Mouse (Mus musculus) G1E (cell line): ENCODE measurements around the gene Fgfr2.

Experiments
- CTCF ChIP-seq: IDR thresholded peaks from 2 replicates; pipeline ENCODE4 v1.5.1; 2012; ENCODE audit warnings: low read depth, low read length, inconsistent platforms, mixed read lengths
- GATA2 ChIP-seq: IDR thresholded peaks from 2 replicates; pipeline ENCODE4 v1.6.1; 2012; ENCODE audit warnings: low read depth, low read length, inconsistent platforms, borderline replicate concordance

DNA sequence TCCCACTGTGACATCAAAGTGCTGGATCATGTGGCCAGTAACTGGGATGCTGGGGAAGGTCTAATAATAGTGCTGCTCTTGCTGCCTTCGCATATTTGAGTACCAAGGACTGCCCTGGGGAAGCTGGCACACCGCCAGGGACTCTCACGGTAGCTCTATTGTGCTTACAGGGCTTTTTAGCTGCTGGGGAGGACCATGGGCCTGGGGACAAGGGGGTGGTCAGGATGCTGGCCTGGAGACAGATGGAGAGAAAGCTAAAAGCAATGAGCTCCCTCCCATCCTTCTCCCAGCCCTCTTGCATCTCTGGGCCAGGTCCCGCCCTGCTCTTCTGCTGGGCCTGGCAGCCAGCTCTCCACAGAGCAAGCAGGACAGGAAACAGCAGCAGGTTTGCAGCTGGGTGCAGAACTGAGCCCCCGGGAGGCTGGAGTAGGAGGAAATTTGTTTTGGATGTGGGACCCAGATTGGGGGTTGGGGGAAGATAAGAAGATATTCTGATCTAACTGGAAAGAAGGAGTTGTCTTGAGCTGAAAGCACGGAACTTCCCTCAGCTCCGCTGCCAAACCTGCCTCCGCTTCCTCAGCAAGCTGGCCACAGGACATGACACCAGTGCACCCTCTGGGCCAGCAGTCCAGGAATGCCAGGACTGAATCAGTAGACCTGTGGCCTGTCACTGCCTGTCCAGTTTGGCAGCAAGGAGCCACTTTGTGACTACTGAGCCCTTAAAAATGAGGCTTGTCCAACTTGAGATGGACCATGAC lies 2803.2 kb downstream of the Fgfr2 start:
- TF ChIP-seq CTCF: no peak
- TF ChIP-seq GATA2: no peak
